Mouse (Mus musculus): ENCODE measurements around the gene F12.

The F12 gene

GRCm38 (mm10) chr13:55413333-55413732, 13.3 kb downstream of the F12 start:
- DNase-seq (ENCODE audit: low spot score in 2 of 2): peak in 1 of 2 experiments; percentile 51

DNA sequence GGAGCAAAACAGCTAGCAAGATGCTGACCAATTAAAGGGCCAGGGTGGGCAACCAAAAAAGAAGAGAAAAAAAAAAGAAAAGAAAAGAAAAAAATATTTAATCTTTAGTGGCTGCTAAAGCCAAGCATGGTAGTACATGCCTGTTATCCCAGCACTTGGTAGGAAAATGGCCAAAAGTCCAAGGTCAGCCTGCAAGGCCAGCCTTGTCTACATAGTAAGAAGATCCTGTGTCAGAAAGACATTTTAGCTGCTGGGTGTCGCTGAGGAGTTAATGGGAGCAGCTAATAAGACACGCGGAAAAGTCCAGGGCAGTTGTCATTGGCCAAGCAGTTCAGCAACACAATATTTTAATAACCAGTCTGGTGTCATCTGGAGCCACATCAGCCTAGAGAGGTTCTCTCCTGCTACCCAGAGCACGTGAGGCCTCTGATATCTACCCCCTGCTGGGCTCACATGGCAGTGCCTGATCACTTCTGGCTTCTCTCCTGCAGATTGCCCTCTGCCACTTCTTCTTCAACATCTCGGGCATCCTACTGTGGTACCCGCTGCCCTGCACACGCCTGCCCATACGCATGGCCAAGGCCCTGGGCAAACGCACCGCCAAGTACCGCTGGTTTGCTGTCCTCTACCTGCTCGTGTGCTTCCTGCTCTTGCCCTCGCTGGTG, 13.8 kb downstream of the F12 start:
- DNase-seq (ENCODE audit: low spot score in 2 of 2): no peak

DNA sequence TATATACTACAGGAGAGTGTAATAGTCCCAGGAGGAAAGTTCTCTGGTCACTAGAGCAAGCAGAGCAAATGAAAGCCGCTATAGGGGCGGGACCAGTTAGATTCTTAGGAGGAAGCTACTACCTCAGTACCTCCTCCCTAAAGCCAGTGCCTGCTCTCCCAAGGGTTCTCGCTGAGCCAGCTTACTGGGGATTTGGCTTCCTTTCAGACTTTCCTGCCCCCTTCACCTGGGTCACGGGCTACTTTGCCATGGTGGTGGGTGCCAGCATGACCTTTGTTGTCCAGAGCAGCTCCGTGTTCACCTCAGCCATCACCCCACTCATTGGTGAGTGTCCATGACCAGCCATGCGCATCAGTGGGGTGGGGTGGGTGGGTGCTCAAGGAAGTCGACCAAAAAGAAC, 14.8 kb downstream of the F12 start:
- DNase-seq (ENCODE audit: low spot score in 2 of 2): no peak

GRCm38 (mm10) chr13:55408546-55409120, 18.0 kb downstream of the F12 start:
- no peak for DNase-seq (ENCODE audit: low spot score in 2 of 2)

GRCm38 (mm10) chr13:55407341-55407740, 19.3 kb downstream of the F12 start:
- no peak for DNase-seq (ENCODE audit: low spot score in 2 of 2)

DNA sequence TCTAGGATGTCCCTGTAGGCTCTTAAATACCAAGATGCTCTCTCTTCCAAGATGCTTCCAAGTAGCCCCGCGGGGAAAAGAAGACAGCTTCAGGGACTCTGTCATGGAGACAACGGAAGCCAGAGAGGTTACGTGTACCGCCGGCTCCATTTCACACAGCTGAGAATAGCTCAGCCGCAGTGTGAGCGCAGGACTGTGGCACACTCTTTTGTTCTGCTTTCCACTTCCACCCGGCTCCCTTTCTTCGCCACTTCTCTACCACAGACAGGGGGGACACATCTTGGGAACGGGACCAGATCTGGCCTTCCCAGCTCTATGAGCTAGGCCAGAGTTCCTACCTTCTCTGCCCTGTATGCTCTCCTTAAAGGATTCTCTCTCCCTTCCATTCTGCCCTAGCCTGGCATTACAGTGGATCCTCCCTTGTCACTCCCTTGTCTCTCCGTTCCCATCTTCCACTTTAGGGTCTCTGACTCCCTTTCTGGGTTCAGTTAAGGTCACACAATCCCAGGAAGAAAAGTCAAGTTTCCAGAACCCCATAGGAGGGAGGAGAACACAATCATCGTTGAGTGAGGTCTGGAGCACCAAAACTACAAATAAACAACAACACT, 20.7 kb downstream of the F12 start:
- DNase-seq (ENCODE audit: low spot score in 2 of 2): no peak

GRCm38 (mm10) chr13:55404853-55405782, 21.5 kb downstream of the F12 start:
- peak; percentile 76 to 93 for DNase-seq (ENCODE audit: low spot score in 2 of 2)

GRCm38 (mm10) chr13:55403935-55404852, 22.4 kb downstream of the F12 start:
- DNase-seq (ENCODE audit: low spot score in 2 of 2): no peak

DNA sequence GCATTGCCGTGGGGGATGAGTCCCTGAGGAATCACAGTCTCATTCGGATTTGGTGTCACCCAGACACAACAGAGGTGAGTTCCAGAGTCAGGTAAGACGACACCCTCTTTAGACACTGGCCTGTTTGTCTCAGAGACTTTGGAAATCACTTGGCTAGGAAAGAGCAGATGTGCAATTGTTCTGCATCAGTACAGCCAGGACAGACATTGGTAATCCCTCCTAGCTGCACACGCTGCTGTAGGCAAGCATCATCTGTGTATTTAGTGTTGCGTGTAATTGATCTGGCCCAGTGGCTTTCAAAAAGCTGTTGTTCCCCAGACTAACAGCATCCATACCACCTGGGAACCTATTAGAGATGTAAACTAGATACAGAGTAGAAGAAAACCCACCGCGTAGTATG, 23.3 kb downstream of the F12 start:
- DNase-seq (ENCODE audit: low spot score in 2 of 2): no peak

GRCm38 (mm10) chr13:55400039-55400346, 26.6 kb downstream of the F12 start:
- DNase-seq (ENCODE audit: low spot score in 2 of 2): no peak

GRCm38 (mm10) chr13:55399300-55400038, 27.1 kb downstream of the F12 start:
- no peak for DNase-seq (ENCODE audit: low spot score in 2 of 2)

GRCm38 (mm10) chr13:55398088-55398487, 28.5 kb downstream of the F12 start, which contains the start of gene Slc34a1:
Gene Slc34a1 (plus strand): TSS chr13:55398187.
- DNase-seq (ENCODE audit: low spot score in 2 of 2): no peak

DNA sequence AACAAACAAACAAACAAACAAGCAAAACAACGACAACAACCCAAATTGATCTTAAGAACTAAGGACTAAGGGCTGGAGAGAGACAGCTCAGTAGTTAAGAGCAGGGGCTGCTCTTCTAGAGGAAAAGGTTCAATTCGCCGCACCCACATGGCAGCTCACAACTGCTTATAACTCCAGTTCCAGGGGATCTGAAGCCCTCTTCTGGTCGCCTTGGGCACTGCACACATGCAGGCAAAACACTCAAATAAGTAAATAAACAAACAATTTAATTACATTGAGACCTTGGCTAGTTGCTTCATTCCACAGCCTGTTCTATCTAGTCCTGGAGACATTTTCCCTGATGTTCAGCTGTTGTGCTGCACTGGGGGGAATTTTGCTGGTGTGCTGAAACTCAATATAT, 33.7 kb downstream of the F12 start:
- DNase-seq (ENCODE audit: low spot score in 2 of 2): peak; percentile 52 to 78

DNA sequence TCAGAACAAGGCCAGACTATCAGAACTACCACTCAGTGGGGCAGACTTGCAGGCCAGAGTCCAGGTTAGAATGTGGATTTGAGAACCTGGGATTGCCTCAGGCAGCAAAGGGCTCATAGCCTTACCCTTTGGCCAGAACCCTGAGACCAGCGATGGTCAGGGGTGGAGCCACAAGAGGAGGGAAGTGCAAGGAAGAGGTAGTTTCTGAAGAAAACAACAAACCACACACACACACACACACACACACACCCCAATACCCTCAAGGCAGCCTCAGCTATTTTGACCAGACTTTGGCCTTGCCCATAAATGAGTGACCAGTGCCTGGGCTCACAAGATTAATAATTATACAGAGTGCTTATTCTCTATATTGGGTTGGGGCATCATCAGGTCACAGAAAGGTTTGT, 35.0 kb downstream of the F12 start:
- DNase-seq (ENCODE audit: low spot score in 2 of 2): no peak

DNA sequence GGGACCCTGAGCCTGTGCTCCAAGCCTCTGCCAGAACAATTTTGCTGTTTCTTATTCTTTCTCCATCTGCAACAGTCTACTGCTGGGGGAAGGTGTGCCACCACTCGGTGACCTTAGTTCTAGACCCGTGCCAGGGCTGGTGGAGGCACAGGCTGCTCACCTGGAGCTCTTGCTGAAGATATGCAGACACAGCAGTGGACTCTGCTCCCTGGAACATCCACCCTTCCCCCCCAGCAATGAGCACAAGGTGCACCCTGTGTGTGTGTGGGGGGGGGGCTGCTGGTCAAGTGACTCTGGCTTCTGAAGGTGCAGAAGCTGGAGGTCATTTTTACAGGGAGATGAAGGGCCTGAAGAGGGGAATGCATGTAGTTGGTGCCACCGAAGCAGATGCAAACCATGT, 35.9 kb downstream of the F12 start:
- DNase-seq (ENCODE audit: low spot score in 2 of 2): no peak

GRCm38 (mm10) chr13:55381790-55382189, 44.8 kb downstream of the F12 start:
- no peak for DNase-seq (ENCODE audit: low spot score in 2 of 2)

DNA sequence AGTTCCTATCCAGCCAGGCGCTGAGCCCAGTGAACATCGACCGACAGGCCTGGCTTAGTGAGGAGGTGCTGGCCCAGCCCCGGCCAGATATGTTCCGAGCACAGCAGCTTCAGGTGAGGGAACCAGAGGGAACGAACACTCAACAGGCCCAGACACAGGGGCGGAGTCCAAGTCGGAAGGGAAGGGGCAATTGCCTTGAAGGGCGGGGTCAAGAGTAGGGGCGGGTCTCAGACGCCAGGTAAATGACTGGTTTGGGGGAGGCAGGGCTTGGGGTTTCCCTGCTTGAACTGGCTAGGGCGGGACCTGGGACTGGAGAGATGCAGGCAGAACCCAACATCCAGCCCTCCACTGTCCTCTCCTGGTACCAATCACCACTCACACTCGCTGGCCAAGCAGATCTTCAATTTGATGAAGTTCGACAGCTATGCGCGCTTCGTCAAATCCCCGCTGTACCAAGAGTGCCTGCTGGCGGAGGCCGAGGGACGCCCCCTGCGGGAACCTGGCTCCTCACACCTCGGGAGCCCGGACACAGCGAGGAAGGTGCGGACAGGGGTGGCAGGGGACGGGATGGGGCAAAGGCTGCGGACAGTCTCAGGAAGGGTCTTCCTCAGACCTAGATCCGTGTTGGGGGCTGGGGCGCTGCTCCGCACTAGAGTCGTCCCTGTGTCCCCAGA, 47.5 kb downstream of the F12 start:
- no peak for DNase-seq (ENCODE audit: low spot score in 2 of 2)

DNA sequence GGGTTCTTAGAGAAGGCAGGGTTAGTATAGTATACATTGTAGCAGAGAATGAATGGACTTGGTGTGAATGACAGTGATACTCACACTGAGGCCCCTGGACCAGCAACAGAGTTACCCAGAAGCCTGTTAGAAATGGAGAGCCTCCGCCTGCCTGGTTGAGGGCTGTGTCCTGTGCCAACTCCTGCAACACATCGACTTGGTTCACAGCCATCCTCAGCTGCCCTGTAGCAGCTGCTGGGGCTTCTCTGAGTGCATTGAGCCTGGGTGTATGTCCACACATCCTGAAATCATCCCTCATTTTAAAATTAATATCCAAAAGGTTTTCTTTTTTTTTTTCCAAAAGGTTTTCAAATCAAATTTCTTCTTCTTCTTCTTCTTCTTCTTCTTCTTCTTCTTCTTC, 50.7 kb downstream of the F12 start:
- no peak for DNase-seq (ENCODE audit: low spot score in 2 of 2)

- no peak for DNase-seq (ENCODE audit: low spot score in 2 of 2)
Observed at GRCm38 (mm10) chr13:55374206-55374924, 52.2 kb downstream of the F12 start.
